Mouse (Mus musculus) hematopoietic stem cell, adult 5-6 weeks (primary cell): ENCODE measurements at regions not wholly inside any gene's neighbourhood (a gene's known extent, or its start where the extent isn't known, plus 50 kb on each side); places are given as distances from the start of the nearest gene placed in this dataset.

Experiments used
- ATAC-seq, 2 experiments: fragments of 125-278 bp in 1 of 2; replicated peaks in 1 of 2; 2 replicates each; pipeline ENCODE4 v1.8.0; 2016 to 2017; ENCODE audit warnings: inconsistent platforms in 2 of 2, mild to moderate bottlenecking in 2 of 2, moderate number of reproducible peaks in 2 of 2, low read depth in 1 of 2, moderate TSS enrichment in 1 of 2; ENCODE audit not compliant: low FRiP score in 2 of 2, poor library complexity in 2 of 2, severe bottlenecking in 2 of 2, insufficient read depth in 1 of 2, low TSS enrichment in 1 of 2

DNA sequence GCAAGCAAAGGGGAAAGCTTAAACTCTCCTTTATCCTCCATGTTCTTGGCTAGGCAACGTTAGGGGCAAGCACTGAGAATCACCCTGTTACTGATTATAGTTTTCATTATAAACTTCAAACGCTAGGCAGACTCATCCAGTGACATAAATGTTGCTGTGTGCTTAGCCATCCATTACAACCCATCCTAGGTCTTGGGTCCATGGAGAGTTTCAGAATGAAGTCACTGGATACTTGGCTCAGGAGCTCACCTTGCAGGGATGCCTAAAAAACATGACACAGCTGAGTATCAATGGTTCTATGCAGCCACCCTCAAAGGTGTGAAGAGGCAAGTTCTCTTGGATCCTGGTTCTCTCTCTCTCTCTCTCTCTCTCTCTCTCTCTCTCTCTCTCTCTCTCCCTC lies 227.2 kb upstream of the Sfrp2 start:
- ATAC-seq: no peak

DNA sequence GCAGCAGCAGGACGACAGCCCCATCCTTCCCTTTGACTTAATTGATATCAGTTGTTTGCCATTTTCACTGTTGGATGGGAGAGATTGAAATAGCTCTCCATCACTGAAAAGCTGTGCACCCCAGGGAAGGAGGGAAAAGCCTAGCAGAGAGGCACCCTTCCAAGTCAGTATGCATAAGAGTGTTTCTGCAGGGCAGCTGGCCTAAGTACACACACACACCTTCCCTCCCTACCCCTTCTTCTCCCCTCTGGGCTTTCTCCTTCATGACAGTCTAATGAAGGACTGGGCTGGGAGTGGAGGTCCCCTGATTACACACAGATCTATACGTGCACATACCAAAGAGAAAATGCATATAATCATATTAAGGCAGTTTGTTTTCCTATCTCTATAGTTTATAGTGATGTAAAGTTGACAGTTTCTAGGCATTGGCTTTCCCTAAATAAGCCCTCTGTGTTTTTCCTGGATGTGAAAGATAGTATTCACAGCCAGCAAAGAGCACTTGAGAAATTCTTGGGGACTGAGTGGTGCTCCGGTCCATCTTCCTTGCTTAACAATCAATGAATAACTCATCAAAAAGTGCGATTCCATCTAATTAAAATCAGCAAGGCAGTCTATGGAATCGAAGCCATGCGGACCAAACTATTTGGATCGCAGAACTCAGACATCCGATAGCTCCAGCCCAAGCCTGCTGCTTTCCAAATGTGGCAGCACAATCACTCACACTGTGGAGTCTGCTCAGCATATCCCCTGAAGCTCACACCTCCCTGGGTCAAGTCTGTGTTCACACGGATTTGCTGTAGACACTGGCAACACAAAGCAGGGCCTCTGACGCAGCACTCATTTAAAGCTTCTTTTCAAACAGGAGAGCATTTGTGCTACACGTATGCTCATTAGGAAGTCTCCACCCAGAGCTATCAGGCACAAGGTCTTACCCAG lies 224.9 kb upstream of the Sfrp2 start:
- ATAC-seq: no peak

DNA sequence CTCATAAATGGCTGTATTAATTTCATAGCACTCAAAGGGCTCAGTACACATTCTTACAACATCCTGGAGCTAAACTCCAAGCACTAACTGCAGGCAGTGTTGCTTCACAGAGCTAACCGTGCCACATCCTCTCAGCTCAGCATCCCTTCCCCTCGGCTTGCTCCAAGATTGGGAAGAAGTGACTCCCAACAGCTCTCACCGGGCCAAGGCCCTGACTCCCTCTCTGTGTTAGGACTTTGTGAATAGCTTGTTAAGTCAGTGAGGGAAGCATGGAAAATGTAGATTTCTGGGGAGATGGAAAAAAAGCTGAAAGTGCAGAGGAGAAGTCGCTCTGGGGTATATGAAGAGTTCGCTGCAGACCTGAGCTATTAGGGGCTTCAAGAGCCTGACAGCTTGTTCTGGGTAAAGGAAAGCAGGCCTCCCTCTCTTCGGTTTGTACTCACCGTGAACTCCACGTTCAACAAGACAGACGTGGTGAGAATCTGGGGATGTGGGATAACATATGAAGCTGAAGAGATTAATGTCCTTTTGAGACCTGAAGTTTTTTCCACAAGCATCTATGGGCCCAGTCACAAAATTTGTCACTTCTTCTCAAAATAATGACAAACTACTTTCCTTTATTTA lies 213.5 kb upstream of the Sfrp2 start:
- ATAC-seq: no peak

DNA sequence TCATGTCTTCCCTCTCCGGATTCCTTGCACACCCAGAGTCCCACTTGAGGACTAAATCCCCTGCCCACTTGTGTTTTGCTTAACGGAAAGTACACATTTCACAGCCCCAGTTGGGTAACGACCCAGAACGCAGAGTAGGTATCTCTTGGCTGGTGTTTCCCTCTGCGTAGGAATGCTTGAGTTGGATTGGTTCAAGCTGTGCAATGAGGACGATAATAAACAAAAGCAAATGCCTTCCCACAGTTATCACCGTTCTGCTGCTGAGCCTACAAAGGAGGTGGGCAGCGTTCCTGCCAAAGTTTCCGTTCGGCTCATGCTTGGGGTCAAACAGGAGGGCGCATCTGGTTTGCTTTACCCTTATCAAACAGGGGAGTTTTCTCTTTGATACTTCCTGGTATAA lies 212.3 kb upstream of the Sfrp2 start:
- ATAC-seq: no peak

DNA sequence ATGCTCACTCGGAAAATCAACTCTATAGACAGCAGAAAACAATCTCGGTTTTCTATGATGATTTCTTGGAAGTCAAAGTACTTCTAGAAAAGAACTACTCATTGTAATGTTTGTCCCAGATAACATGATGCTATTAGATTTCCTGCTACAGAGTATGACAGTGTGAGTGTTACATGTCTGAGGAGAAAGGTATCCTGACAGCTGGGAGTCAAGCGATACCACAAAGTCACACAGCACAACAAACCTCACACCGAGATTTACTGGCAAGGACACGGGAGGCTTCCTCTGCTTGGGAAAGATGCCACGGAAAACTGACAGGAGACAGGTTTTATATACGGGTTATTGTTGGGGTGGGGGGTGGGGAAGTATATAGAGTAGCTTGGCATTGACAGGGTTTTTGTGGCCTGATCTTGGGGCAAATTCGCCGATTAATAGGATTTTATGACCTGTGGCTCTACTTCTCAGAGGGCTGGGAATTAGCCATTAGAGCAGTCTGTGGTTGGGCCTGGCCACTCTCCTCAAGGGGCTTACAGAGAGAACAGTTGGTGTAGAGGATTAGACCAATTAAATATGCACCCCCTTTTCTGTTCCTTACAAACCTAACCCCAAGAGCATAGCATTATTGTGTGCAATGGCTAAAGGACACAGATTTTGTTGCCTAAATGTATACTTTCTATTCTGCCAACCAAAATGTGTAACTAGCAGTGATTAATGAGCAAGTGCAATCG lies 209.2 kb upstream of the Sfrp2 start:
- ATAC-seq: no peak

DNA sequence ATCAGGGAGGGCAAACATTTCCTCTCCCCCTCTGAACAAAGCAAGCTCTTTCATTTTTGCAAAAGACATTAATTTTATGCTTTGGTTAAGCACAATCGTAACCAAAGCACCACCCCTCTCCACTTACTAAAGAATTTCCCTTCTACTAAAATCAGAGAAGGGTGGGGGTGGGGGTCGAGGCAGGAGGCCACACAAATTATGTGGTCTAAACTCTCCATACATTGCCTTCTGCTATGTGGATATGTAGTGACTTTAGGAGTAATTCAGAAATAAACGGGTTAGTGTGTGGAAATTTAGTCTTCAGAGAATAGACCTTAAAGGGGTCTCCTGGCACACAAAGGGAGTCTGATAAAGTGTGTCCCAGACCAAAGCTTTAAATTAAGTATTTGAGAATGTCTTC lies 204.1 kb upstream of the Sfrp2 start:
- ATAC-seq: no peak

DNA sequence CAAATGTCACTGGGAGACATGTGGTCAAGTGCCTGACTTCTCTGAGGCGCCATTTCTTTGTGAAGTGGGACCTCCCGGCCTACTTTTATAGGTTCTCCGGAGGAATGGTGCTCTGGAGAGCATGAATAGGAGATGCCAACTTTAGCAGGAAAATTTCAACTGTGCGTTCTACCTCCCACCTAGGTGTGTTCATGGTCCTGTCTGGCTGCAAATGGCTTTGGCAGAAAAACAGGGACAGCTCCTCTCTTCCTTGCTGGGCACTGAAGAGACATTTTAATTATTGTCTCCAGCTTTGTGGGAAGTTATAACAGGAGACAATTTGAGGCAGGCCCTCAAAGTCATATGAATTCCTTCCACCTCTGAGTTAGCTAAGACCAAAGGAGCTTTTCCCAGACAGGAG lies 190.6 kb upstream of the Sfrp2 start:
- no peak for ATAC-seq

DNA sequence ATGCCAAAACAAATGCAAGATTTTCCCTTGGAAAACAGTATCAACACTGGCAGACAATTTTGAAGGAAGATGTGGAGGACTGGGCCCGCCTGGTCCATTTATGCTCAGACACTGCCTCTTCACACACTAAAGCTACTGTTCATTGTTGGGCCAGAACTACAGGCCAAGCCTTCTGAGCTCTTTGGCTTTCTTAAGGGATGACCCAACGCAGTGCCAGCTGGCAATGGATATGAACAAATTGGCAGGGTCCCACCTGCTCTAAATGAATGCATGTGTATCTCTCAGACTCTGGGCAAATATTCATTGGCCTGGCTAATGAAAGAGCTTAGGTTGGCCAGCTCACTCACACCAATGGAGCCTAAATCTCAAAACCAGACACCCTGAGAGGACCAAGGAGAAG lies 190.0 kb upstream of the Sfrp2 start:
- ATAC-seq: no peak

DNA sequence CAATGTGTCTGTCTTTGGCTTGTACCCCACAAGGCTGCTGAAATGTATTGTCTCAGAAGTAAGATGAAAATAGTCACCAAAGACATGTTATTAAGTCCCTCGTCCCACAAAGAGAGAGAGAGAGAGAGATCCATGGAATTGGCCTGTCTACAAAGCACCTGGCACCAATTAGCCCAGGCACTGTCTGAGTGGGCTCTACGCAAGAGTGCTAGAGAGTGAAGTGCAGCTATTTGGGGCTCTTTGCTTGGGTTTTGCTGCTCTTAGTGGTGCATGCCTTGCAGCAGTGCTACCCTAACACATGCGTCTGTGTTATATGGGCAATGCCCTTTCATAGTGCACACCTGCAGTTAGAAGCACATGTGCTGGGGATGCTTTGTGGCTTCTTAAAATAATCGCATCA lies 185.4 kb upstream of the Sfrp2 start:
- ATAC-seq: no peak

DNA sequence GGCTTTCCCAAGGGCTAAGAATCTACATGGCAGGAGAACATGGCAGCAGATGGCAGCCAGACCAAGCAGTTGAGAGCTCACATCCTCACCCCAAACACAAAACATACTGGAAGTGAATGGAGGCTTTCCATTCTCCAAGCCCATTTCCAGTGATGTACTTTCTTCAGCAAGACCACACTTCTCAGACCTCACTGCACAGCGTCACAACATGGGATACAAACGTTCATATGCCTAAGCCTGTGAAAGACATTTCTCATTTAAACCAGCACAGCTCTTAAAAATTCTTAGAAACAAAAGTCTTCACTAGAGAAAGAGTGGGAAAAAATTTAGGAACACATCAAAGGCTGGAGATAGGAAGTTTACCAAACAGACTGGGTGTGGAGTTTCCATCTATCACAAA lies 183.9 kb upstream of the Sfrp2 start:
- no peak for ATAC-seq

DNA sequence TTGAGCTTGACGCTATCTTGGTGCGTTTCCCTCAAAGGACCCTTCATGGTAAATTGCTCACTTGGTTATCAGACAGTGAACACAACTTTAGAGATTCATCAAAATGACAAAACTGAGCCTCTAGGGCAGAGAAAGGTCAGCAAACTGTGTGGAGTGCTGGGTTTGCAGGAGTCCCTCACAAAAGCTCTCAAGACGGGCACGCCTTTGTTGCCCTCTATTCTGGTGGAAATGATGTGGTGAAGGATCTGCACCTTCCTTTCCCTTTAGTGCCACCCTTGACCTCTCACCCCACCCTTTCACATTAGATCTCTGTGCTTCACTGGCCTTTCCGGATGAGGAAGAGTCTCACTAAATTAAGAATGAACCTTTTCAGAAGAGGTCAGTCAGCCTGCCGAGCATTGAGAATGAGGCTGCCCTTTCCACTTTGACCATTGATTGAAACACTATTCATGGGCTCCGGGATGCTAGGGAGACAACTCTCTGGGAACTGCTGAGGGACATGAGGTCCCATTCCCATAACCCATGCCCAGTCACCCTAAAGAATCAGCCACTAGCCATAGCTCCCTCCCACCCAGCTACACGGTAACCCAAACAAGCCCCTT lies 182.9 kb upstream of the Sfrp2 start:
- ATAC-seq: no peak

DNA sequence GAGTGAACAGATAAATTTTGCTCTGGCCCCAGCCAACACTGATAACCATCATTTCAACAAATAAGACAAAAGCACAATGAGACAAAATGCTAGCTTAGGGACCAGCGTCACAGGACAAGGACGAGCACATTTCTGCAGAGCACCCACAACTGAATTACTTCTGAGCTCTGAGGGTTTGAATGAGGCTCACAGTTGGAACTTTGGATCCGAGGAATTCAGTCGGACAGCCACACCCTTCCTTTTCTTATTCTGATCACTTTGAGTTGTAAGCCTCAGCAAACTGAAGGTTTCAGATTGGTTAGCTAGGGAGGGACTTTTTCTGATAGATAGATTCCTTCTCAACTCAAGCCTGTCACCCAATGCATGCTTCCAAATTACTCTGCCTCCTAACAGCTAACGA lies 180.0 kb upstream of the Sfrp2 start:
- no peak for ATAC-seq

DNA sequence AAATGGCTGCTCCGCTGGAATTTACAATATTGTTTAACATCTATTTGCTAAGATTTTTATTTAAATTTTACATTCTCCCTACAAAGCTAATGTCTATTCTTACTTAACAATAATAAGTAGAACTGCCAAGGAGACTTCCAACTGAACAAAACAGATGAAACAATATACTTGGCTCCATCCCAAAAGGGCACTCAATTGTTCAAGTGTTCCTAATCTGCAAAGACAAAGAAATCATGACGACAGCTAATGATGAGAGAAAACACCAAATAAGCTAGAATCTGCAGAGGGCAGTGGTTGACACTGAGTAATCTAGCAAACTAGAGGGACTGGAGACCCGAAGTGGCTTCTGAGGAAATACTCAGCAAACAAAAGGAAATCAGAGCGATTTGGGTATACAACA lies 179.6 kb upstream of the Sfrp2 start:
- no peak for ATAC-seq

DNA sequence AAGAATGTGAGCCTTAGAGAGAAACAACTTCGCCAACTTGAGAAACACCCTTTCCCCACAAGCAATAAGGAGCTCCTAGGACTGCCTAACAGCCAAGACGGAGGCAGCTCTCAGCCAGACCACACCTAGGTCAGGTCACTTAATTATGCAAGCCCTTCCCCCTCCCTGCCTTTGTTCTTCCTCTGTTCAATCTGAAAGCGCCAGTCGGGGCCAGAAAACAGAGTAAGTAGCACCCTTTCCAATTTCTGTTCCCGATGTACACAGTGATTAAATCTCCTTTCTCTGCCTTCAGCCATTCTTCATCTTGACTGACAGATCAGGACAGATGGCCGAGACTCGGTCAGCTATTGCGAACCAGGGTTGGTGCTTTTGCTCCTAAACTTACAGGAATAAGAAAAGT lies 177.0 kb upstream of the Sfrp2 start:
- no peak for ATAC-seq

DNA sequence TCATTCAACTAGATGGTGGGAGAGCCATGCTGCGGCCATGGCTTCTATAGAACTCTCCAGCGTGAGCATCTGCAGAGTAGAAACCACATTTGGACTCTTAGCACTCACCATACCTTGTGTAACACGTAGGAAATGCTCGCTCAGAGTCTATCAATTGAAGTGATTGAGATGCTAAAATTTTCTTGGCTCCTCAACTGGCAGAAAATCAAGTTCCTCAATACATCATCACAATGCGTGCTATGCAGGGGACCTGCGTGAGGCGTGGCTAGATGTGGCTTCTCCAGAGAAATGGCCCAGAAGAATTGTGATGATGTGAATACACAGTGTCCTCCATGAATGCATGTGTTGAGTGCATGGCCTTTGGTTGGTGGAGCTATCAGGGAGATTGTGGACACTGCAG lies 174.9 kb upstream of the Sfrp2 start:
- ATAC-seq: no peak

DNA sequence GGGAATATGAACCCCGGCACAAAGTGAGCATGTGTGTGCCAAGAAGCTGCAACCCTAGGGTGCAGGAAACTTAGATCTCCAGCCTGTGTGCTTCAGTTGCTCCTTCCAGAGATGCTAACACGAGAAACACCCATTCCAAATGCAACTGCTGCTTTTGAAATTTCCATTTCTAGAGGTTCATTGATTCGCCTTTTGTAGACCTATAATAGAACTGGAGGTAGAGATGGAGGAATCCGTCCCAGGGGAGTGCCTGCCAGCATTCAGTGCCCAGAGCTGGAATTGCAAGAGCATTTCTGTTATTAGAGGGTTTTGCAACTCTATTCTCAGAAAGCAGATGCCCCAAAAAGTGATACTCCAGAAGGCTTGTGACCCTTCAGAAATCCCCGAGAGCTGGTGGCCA lies 172.8 kb upstream of the Sfrp2 start:
- ATAC-seq: no peak

DNA sequence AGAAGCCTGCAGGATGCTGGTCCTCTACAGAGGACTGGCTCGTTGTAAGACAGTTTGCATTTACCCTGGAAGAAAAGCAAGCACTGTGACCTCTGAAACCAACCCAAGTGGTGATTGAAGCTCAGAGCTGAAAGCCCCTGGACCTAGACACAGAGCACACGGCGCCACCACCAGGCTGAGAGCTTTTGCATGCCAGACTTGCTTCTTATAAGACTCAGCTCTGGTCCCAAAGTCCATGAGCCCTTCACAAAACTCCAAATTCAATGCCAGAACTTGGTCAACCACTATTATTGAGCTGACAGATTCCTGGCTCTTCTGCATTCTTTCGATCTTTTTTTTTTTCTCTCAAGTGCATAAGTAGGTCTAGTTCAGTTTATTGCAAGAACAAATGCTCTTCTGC lies 164.6 kb upstream of the Sfrp2 start:
- no peak for ATAC-seq
